In the genomic region with DNA sequence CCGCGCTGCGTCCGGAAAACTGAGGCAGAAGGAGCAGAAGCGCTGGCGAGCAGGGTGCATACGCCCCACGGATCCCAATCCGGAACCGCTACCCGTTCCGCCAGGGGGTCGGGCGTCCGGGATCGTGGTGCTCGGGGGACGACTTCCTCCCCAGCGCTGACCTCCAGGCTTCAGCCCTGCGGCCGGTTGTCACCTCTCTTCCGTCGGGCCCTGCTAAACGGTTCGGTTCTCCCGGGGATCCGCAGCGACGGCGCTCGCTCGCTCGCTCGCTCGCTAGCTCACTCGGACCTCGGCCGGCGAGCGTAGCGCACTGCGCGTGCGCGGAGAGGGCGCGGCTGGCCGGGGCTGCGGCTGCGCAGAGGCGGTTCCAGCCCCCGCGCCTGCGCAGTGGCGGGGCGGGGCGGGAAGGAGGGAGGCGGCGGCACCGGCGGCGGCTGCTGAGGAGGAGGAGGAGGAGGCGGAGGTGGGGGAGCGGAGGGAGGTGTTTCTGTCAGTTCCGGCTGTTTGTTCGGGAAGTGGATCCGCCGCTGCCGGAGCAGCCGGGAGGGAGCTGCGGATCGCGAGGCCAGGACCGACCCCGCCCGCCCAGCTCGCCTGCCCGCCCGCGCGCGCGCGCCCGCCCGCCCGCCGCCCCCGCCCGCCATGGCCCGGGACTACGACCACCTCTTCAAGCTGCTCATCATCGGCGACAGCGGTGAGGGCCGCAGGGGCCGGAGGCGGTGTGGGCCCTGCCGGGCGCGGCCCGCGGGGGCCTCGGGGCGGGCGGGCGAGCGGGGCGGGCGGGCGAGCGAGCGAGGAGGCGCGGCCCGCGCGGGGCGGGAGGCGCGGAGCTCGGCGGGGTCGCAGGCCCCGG, we compare ENCODE assay signal across 8 mouse cellular contexts. TPM values are rescaled to one million over a fixed set of nuclear protein-coding genes. Genes with fewer than 3 reads are reported as not detected.
DNase-seq lines count a peak whose midpoint lies in the region; ATAC-seq and TF ChIP-seq lines count a peak whose summit lies in the region.

A gene (plus strand): TSS at position 404 of the 853 bp plus-strand sequence.

- peak within 1 kb of the TSS; percentile 93 for H3K9ac ChIP-seq in heart, embryonic 11.5 days (ENCODE audit: low read depth, low read length)
- peak within 1 kb of the TSS; percentile 91 for H3K9ac ChIP-seq in kidney, embryonic 16.5 days (replicated peaks; ENCODE audit: low read length)
- peak within 1 kb of the TSS; percentile 96 for H3K9ac ChIP-seq in liver, adult 2 months (ENCODE audit: low read depth, low read length)

- H3K27ac ChIP-seq in heart, embryonic 11.5 days (ENCODE audit: low read depth, low read length) = peak within 1 kb of the TSS; percentile 96
- H3K27ac ChIP-seq in kidney, embryonic 16.5 days (ENCODE audit: low read length) = peak within 1 kb of the TSS; percentile 81
- peak within 1 kb of the TSS; percentile 86 for H3K27ac ChIP-seq in liver, adult 2 months (replicated peaks; ENCODE audit: insufficient read depth, low read depth, low read length)

- H3K27me3 ChIP-seq in heart, embryonic 11.5 days (ENCODE audit: control insufficient read depth, insufficient read depth, low read length) = no peaks in the 10 kb centered on the region
- H3K27me3 ChIP-seq in kidney, embryonic 16.5 days (ENCODE audit: insufficient read depth, low read length) = no peaks in the 10 kb centered on the region
- H3K27me3 ChIP-seq in liver, adult 2 months (ENCODE audit: control insufficient read depth, insufficient read depth, low read length) = no peaks in the 10 kb centered on the region
- H3K27me3 ChIP-seq in myocyte (ENCODE audit: control insufficient read depth, insufficient read depth, insufficient read length) = no peaks in the 10 kb centered on the region
- H3K27me3 ChIP-seq in splenic B cell, adult 2 months (ENCODE audit: control insufficient read depth, insufficient read depth, low read length, poor library complexity, severe bottlenecking) = no peaks in the 10 kb centered on the region

- H3K36me3 ChIP-seq in heart, embryonic 11.5 days (ENCODE audit: control insufficient read depth, insufficient read depth, low read length) = no peaks in the 10 kb centered on the region
- no peaks in the 10 kb centered on the region for H3K36me3 ChIP-seq in kidney, embryonic 16.5 days (ENCODE audit: insufficient read depth, low read length)
- H3K36me3 ChIP-seq in liver, adult 2 months (ENCODE audit: control insufficient read depth, insufficient read depth, low read length) = no peaks in the 10 kb centered on the region
- H3K36me3 ChIP-seq in myocyte (ENCODE audit: control insufficient read depth, insufficient read depth) = no peaks in the 10 kb centered on the region
- no peaks in the 10 kb centered on the region for H3K36me3 ChIP-seq in splenic B cell, adult 2 months (ENCODE audit: control insufficient read depth, insufficient read depth, low read length, poor library complexity, severe bottlenecking)

- TF ChIP-seq CTCF in liver, adult 2 months (IDR thresholded peaks at IDR 0.05; ENCODE audit: low read depth, low read length) = no peak

- DNase-seq in B cell, adult 2 months = peak; percentile 93 to 96
- DNase-seq in brain, adult 2 months (ENCODE audit: low read depth, low spot score) = peak; percentile 93
- peak; percentile 78 for DNase-seq in liver, adult 2 months (ENCODE audit: extremely low read depth, low read depth, low spot score)
- peak; percentile 95 for DNase-seq in splenic B cell, adult 2 months (ENCODE audit: low read depth, low spot score)

- H3K79me2 ChIP-seq in liver, adult 2 months (ENCODE audit: control insufficient read depth, insufficient read depth, low read length) = peaks cover 28% of the 10 kb centered on the region
- H3K79me2 ChIP-seq in myocyte (ENCODE audit: control insufficient read depth, insufficient read depth) = peaks cover 46% of the 10 kb centered on the region

- TF ChIP-seq POLR2A in liver, adult 2 months (IDR thresholded peaks at IDR 0.05; ENCODE audit: extremely low read depth, insufficient read depth, low read length) = peak; percentile 85
- TF ChIP-seq POLR2A in myocyte (IDR thresholded peaks at IDR 0.05; ENCODE audit: insufficient read length, low read depth) = peak; percentile 88

- no peaks in the 10 kb centered on the region for H3K9me3 ChIP-seq in heart, embryonic 11.5 days (replicated peaks; ENCODE audit: control insufficient read depth, low read length)
- H3K9me3 ChIP-seq in kidney, embryonic 16.5 days (ENCODE audit: low read length) = no peaks in the 10 kb centered on the region

- H3ac ChIP-seq in myocyte (ENCODE audit: control insufficient read depth, insufficient read length) = peak within 1 kb of the TSS; percentile 72

- H3K4me1 ChIP-seq in heart, embryonic 11.5 days (ENCODE audit: control insufficient read depth, insufficient read depth, low read length) = peaks cover 22% of the 10 kb centered on the region
- H3K4me1 ChIP-seq in kidney, embryonic 16.5 days (ENCODE audit: insufficient read depth, low read length) = peaks cover 30% of the 10 kb centered on the region
- H3K4me1 ChIP-seq in liver, adult 2 months (ENCODE audit: control insufficient read depth, insufficient read depth, low read length) = peaks cover 26% of the 10 kb centered on the region

- 1% methylated on average over 63 of the region's 125 CpGs for WGBS in heart, embryonic 11.5 days (ENCODE audit: insufficient replicate concordance)
- under 1% methylated on average over 71 of the region's 125 CpGs for WGBS in kidney, embryonic 16.5 days
- WGBS in liver, adult 2 months = under 1% methylated on average over 74 of the region's 125 CpGs

- peak within 1 kb of the TSS; percentile 78 for H3K4me3 ChIP-seq in heart, embryonic 11.5 days (ENCODE audit: low read depth, low read length)
- H3K4me3 ChIP-seq in kidney, embryonic 16.5 days (ENCODE audit: low read length) = peak within 1 kb of the TSS; percentile 91
- peak within 1 kb of the TSS; percentile 97 for H3K4me3 ChIP-seq in liver, adult 2 months (ENCODE audit: insufficient read depth, low read depth, low read length)
- peak within 1 kb of the TSS; percentile 63 for H3K4me3 ChIP-seq in myocyte

- ATAC-seq in erythroblast, adult 5-6 weeks (replicated peaks; ENCODE audit: low FRiP score, poor library complexity, severe bottlenecking) = peak; percentile 72
- peak; percentile 85 for ATAC-seq in heart, embryonic 11.5 days (replicated peaks; ENCODE audit: insufficient number of reproducible peaks, low FRiP score, low TSS enrichment)
- ATAC-seq in kidney, embryonic 16.5 days (ENCODE audit: low FRiP score, low TSS enrichment) = peak; percentile 86

- H3K4me2 ChIP-seq in heart, embryonic 11.5 days = peak within 1 kb of the TSS; percentile 86
- peak within 1 kb of the TSS; percentile 68 for H3K4me2 ChIP-seq in kidney, embryonic 16.5 days (replicated peaks; ENCODE audit: low read depth, low read length)
- peak within 1 kb of the TSS; percentile 89 for H3K4me2 ChIP-seq in myocyte (ENCODE audit: low read depth)

TF ChIP-seq in myocyte, 11 proteins besides CTCF, POLR2A, EP300 and RAD21:
- TF ChIP-seq TCF12 (IDR thresholded peaks at IDR 0.05; ENCODE audit: insufficient read depth, poor library complexity, severe bottlenecking) = no peak
- no peak for TF ChIP-seq REST (IDR thresholded peaks at IDR 0.05; ENCODE audit: insufficient read depth, insufficient read length)
- peak; percentile 83 for TF ChIP-seq POLR2AphosphoS2 (IDR thresholded peaks at IDR 0.05; ENCODE audit: insufficient read length, low read depth)
- no peak for TF ChIP-seq MYOG (IDR thresholded peaks at IDR 0.05; ENCODE audit: control insufficient read depth in 1 of 3, insufficient read depth in 1 of 3, insufficient read length in 2 of 3, low read depth in 2 of 3)
- peak in 1 of 3 experiments; percentile 24 for TF ChIP-seq MYOD1 (IDR thresholded peaks at IDR 0.05; ENCODE audit: control insufficient read depth in 1 of 3, insufficient read length in 2 of 3, low read depth in 2 of 3)
TF ChIP-seq in myocyte: peak in this region for 2.

RNA-seq across cellular contexts. Expression of the gene that starts here (rescaled TPM):
- total RNA-seq in erythroblast, adult 5-6 weeks (2015; ENCODE audit: low replicate concordance) = 17.3 and 17.8 TPM in 2 replicates
- 13.8 and 15.4 TPM in 2 replicates for total RNA-seq in erythroblast, adult 5-6 weeks (2017; ENCODE audit: low replicate concordance)
- polyA plus RNA-seq in heart, embryonic 11.5 days (2014; fragmentation: Nextera tagmentation; extraction: Ambion mirVana) = 19.2 and 20.1 TPM in 2 replicates
- 5.8 and 10.7 TPM in 2 replicates for polyA plus RNA-seq in kidney, embryonic 16.5 days (2015; fragmentation: Nextera tagmentation; extraction: Ambion mirVana)
- total RNA-seq in liver, adult 2 months (2014; rRNA removed) = 5.5 and 7.0 TPM in 2 replicates
- 20.1 and 21.3 TPM in 2 replicates for polyA plus RNA-seq in liver, adult 2 months (2012; rRNA removed)
- polyA plus RNA-seq in myocyte (2012; fragmentation: generic; extraction: Trizol) = 44.8 TPM

Comparison
In these comparisons a context has a peak if more than half of its experiments do, and no peak if none do; other contexts are left out.
1. Peak in every context shown above with its lines: DNase-seq, ATAC-seq, H3K4me3 ChIP-seq and H3K27ac ChIP-seq.